Mouse (Mus musculus) kidney, postnatal 14 days (tissue): ENCODE measurements around the gene Ripk3.
A peak's percentile ranks its signal among the peaks of the same experiment; 100 is the strongest.

Source experiments
- DNase-seq: peaks from one replicate; pipeline ENCODE4 v3.0.0; 2022; ENCODE audit warnings: mixed read lengths

Ripk3 gene

DNA sequence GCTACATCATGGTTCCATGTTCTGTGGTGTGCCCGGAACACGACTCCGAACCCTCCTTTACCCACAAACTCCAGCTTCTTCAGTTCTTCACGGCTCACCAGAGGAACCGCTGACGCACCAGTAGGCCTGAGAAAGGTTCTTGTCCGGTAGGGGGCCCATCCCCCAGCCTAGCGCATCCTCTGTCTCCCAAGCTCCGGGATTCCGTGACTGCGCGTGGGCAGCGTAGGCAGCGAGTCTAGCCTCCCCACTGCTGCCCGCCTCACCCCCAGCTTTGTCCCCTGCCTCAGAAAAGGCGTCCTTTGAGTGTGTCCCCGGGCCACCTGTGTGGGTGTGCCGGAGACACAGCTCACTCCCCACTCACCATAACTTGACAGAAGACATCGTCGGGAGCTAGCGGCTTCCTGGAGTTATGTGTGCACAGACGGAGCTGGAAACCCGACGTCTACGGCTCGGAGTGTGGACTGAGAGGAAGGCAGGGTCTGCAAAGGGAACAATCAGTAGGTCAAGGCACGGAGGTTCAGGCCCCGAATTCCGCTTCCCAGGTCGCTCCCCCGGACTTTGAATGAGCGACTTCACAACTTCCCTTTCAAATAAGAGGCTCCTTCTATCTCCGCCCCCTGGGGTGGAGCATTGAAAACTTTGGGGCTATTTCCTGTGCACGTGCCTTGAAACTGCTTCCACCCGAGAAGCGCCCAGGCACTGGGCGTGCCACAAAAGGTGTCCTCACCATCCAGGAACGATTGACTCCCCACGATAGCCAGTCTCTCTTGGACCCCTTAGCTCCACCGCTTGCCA lies at the start of gene Ripk3:
Gene Ripk3 (minus strand): TSS at position 610 of the 795 bp plus-strand sequence.
- peak; percentile 45 for DNase-seq

DNA sequence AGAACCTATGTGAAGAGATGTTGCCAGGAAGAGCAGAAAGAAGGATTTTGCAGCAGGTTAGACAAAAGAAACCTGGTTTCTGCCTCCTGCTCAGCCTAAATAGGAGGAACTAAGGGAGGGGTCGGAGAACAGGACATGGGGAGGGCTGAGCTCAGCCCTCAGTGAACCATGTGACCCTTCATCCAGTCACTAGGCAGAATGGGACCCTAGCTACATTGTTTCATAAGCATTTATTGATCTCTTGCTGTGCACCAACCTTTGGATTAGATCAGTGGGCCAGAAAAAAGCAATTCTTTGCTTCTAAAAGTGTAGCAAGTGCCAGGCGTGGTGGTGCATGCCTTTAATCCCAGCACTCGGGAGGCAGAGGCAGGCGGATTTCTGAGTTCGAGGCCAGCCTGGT lies 49.6 kb upstream of the Ripk3 start:
- DNase-seq, result no peak

DNA sequence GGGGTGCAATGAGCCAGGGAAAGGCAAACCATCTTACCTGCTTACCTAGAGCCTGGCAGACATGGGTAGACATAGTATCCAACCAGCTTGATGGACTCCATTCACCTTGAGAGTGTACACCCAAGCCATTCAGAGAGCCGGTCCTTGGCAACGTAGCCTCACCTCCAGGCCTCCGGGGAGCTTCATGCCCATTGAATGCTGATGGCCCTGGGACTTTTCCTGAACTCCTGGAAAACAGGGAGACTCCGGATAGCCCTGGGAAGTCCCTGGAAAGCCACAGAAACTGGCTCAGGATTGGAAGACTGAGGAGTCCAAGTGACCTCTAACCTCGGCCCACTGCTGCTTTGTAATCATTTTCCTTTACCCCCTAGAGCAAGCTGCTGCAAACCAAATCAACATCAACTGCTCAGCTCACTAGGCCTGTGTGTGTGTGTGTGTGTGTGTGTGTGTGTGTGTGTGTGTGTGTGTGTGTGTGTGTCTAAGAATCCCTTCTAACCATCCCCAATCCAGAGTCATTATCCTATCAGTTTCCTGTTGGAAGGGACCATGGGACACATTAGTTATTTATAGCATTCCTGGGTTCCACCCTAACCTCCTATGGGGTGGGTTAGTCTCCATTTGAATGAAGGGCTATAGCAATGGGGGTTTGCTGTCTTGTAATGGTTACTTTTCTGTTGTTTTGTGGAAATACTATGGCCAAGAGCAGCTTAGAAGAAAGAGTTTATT lies 46.3 kb upstream of the Ripk3 start:
- DNase-seq, result no peak

DNA sequence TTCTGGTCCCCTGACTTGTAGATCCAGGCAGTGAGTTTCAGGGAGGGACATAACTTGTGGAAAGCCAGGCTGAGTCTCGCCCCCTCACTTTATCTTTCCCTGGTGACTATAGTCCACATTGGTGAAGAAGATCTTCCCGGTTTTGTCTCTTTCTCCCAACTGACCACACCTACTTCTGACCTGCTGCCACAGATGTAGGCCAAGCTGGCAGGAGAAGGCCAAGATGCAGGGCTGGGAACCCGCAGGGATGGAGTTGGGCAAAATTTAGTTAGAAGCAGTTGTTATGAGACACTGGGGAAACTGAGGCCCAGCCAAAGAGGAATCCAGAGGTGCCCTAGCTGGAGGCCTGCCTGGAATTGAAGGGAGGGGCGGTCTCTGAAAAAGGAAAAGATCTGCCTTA lies 44.5 kb upstream of the Ripk3 start:
- no peak for DNase-seq

DNA sequence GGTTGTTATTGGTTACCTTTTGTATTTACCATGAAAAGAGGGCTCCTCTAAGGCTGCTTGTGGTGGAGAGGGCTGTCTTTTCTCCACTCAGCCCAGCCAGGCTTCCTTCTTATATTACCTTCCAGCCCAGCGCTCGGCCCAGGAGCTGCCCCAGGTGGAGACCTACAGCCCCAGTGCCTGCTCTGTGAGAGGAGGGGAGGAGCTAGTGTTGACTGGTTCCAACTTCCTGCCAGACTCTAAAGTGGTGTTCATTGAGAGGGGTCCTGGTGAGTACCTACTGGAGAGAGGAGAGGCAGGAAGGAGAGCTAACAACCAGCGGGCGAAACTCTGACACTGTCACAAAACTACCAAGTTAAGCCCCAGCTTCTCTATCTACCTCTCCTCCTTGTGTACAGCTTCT lies 41.7 kb upstream of the Ripk3 start:
- no peak for DNase-seq

DNA sequence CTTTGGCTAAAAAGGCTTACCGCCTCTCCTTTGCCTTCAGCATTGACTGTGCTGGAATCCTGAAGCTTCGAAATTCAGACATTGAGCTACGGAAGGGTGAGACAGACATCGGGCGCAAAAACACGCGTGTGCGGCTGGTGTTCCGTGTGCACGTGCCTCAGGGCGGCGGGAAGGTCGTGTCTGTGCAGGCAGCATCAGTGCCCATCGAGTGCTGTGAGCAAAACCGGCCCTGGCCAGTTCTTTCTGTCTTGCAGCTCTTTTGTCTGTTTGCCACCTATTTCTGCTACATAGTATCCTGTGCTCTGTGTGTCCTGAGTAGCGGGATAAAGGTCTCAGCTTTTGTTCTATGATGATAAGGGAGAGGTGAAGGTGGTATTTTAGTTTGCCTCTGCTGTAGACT lies 41.2 kb upstream of the Ripk3 start:
- DNase-seq, result no peak

DNA sequence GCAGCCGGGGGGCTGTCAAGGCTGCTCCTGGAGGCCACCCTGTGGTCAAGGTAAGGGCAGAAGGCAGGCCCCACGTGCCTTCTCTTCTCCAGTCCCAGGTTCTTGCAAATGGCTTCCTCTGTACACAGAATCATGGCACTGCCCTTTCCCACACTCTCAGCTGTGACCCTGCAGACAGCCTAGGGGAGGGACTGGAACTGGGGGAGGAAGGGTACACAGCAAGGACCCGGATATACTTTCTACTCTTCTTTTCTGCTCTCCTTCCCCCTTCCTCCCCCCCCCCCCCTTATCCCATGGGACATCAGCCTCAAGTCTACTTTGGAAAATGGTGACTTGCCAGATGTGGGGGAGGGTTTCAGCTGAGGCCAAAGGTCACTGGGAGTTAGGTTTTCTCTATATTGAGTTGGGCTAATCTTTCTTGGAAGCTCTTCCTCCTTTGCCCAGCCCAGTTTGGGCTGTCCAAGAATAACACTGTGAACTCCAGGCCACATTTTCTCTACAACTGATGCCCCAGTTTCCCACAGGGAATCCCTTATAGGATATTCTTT lies 40.1 kb upstream of the Ripk3 start:
- peak; percentile 68 for DNase-seq

DNA sequence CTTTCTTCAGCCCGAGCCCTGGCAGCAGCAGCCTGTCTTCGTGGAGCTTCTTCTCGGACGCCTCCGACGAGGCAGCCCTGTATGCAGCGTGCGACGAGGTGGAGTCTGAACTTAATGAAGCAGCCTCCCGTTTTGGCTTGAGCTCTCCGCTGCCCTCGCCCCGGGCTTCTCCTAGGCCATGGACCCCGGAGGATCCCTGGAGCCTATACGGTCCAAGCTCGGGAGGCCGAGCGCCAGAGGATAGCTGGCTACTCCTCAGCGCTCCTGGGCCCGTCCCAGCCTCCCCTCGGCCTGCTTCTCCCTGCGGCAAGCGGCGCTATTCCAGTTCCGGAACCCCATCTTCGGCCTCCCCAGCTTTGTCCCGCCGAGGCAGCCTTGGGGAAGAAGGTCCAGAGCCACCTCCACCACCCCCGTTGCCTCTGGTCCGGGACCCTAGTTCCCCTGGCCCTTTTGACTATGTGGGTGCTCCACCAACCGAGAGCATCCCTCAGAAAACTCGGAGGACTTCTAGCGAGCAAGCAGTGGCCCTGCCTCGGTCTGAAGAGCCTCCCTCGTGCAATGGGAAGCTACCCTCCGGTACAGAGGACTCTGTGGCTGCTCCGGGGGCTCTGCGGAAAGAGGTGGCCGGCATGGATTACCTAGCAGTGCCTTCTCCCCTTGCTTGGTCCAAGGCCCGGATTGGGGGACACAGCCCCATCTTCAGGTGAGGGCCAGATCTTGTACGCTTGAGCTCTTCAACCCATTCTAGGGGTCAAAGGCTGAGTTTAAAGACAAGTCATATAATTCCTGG lies 38.1 kb upstream of the Ripk3 start:
- DNase-seq, result no peak

DNA sequence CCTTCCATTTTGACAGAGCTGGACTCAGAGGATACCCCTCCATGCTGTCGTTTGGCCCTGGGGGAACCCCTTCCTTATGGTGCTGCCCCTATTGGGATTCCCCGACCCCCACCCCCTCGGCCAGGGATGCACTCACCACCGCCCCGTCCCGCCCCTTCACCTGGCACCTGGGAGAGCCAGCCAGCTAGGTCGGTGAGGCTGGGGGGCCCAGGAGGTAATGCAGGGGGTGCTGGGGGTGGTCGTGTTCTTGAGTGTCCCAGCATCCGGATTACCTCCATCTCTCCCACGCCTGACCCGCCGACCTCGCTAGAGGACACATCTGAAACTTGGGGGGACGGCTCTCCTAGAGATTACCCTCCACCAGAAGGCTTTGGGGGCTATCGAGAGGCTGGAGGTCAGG lies 37.5 kb upstream of the Ripk3 start:
- no peak for DNase-seq

DNA sequence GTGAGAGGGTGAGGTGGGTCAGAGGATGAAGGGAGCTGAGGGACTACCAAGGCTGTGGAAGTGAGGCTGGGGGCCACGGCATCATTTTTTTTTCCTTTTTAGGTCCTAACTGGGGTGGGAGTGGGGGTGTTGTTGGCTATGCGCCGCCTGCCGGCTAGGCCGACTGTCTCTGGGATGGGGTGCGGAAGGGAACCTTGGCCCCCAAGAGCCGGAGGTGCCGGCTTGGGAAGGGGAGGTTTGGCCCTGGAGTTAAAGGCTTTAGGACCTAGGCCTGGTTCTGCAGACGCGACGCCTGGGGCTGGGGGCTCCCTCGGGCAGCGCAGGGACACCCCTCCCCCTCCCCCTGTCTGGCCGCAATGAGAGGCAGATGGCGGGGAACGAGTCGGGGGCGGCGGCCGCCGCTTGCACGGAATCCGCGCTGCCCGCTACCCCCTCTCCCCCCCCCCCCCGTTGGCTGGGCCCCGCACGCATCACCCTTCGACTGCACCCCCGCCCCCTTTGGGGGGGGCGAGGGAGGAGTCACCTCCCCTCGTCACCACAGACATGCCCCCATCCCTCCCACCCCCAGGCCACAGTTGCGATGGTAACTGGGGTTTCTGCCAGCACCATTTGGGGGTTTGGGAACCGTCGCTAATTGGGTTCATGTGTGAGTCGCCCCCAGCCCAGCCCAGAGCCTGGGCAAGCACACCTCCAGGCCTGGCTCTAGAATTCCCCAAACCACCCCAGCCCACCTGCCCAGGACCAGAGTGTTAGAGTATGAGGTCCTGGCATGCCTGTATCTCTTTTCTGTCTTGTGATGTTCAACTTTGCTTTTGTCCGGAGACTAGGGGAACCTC lies 36.8 kb upstream of the Ripk3 start:
- DNase-seq, result peak; percentile 47

DNA sequence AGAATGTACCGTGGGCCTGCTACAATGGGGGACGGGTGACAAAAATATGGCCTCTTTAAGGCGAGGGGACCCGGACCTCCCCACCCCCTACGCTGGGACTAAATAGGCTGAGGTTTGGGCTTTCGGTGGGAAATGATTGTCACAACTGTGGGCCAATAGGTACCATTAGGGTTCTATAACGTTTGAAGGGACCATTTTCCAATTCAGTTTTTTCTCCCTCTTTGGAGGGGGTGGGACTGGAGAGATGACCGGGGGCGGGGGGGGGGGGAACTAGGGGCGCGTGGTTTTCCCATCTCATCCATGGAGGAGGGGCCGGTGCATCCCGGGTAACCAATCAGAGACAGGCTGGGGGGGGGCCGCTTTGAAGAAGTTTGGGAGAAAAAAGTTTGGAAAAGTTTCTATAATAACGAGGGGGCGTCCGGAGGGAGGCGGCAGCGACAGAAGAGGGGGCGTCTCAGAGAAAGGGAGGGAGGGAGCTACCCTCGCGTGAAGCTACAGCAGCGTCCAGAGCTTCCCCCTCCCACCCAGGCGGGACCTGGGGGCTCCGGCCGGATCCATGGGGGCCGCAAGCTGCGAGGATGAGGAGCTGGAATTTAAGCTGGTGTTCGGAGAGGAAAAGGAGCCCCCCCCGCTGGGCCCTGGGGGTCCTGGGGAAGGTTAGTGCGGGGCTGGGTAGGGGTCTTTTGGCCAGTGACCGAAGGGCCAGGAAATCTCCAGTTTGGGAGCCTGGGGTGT lies 36.0 kb upstream of the Ripk3 start:
- DNase-seq, result peak; percentile 75

DNA sequence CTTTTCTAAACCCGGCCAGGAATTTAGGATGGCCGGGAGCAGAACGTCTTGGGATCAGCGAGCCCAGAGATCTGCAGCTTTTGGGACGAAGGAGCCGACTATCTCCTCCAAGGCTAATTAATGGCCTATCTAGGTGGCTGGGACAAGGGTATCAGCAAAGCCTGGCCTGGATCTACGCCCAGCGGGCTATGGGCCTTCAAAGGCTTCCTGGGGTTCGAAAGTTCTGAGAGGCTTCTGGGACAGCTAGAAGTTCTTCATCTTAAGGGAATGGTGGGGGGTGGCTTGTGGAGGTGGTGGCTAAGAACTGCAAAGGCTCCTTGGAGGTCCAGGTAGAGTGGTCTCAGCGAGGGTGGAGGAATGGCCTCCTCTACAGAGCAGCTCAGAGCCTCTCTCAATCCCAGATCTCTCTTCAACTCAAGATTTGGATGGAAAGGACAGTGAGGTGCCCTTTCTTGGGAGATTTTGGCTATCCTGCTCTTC lies 35.4 kb upstream of the Ripk3 start:
- peak; percentile 72 for DNase-seq

DNA sequence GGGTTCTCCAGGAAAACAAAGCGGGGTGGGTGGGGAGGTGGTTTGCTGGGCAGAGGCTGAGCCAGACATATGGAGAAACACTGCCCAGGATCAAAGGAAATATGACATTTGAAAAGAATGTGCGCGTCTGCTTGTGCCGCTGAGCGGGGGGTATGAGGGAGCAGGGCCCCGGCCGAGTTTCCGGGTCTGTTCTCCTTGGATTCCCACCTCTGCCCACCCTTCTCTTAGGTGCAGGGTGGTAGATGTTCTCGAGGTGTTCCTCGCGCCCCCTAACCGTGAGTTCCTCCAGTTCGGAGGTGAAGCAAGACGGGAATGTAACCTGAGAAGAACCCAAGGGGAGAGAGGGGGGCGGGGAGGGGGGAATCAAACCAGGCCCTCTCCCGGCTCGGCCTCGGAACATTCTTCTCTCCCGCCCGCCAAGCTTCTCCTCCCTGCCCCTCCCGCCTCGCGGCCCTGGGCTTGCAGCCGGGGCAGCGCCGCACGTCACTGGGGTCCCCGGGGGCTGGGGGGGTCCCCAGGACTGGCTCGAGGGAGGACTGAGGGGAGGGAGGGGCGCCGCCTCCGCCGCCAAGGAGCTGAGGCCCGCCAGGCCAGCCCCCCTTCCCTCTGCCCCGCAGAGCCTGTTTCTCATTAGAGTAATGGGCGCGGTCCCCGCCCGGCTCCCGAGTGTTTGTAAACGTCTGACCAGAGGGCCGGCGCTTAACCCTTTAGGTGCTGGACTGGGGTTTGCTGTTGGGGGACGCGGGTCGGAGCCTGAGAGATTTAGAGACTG lies 34.5 kb upstream of the Ripk3 start, which contains the start of gene Nfatc4:
Gene Nfatc4 (plus strand): TSS at position 154 of the 772 bp plus-strand sequence.
- DNase-seq, result peak; percentile 92

DNA sequence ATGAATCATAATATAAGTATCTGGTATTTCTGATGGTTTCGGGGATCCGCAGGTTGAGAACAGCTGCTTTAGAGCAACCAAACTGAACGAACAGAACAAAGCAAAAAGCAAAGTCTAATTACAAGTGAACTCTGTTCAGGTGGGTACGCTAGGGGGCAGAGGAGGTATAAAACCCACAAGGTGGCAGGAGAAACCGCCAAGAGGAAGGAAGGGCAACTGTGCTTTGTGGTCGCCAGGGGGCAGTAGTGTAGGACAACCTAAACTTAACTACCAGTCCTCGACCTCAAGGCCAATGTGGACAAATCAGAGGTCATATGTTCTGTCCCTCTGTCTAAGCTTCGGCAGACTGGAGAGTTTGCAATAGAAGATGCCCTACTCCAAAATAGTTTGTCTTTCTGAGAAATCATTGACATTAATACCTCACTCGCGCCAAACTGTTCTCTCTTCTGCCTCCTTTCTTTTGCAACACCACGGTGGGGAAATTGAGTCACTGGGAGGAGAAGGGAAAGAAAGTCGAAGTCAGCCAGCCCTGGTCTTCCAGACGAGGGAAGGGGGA lies 33.8 kb upstream of the Ripk3 start:
- DNase-seq, result peak; percentile 90

DNA sequence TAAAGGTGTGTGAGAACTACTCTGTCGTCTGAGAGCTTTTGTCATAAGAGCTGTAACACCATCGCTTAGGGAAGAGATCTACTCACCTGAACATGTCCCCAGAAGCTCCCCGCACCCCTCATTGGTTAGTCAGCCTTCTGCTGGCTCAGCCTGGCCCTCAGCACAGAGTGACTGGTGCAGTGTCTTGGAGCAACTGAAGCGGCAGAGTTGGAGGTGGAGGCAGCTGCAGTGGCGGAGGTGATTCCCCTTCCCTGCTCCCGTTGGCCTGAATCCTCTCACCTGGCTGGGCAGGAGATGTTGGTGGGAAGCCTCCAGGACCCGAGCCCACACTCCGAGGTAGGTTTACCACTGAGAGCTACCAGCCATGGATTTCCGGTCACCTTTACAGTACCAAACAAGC lies 31.9 kb upstream of the Ripk3 start:
- peak; percentile 0 for DNase-seq

DNA sequence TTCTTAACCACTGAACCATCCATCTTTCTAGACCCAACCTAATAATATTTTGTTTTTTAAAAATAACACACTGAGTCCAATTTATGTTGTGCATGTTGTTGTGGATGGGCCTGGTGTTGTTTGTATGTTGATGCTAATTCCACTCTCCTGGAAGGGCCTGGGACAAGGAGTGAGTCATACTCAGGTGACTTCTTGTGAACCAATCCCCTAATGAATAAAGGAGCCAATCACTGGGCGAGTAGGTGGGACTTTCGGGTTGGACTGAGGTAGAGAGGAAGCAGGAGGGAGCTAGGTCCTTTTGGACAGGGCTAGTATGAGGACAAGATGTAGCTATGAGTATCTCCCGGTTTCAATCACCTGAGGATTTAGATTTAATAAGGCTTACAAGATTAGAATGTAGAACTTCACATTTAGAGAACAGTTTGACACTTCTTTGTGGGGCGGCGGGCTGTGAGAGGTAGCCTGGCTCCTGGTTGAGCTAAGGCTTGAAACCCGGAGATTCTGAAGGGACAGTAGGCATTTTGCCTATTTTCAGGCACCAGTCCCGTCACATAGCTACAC lies 31.3 kb upstream of the Ripk3 start:
- DNase-seq, result peak; percentile 0

DNA sequence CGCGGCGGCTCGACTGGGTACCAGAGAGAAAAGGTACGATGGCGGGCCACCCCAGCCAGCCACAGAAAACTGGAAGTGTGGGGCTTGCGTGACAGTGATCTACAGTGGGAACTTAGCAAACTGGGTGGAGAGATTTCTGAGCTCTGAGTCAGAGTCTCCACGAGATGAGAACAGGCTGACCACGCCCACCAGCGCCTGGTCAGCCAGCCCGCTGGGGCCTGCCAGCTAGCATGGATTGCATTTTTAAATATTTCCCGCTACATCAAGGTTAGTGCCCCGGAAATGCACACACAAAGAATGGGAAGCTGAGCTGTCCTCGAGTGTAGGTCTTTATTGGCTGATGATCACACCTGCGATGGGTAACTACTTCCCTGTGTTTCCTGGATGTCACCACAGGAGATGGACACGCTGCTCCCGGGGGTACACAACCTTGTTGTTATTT lies 26.7 kb upstream of the Ripk3 start:
- peak; percentile 82 for DNase-seq

DNA sequence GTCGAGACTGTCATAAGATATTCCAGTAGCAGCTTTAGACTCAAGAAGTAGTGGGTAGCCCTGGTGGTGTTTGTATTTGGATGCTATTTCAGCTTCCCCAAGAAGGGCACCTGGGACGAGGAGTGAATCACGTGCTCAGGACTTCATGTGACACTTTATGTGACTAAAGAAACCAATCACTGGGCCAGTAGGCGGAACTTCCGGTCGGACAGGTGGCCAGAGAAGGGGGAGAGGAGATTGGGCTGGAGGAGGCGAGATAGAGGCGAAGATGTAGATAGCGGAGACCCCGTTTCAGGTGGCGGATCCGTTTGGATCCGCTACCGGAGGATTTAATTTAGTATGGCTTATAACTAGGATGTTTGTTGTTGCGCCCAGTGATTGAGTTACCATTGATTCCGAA lies 26.2 kb upstream of the Ripk3 start:
- peak; percentile 86 for DNase-seq

DNA sequence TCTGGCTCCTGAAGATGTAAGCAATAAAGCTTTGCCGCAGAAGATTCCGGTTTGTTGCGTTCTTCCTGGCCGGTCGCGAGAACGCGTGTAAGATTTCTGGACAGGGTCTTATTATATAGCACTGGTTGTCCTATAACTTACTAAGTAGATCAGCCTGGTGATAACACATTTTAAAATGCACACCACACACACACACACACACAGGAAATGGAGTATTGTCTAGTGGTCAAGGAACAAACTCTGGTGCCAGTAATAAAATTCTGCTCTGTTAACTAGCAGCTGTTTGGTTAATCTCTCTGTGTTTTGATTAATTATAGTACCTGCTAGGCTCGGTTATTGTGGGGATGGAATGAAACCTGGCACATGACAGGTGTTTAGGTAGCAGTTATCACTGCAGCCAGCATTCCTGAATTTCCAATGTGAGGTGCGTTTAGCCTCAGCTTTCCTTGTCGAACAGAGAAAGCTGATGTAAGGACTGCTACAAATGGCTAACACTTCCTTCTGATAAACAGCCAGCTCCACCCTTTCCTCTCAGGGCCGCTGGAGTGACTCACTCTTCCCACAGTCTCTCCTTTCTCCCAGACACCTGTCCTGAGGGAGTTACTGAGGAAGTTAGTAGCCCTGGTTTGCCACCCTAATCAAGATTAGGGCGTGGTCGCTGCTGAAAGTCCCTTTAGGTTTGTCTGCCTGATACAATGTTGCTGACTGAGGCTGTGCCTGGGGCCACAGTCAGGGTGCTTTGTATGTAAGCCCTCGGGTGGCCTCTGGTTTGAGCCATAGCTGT lies 6.9 kb upstream of the Ripk3 start:
- peak; percentile 1 for DNase-seq
